Mouse (Mus musculus) frontal cortex, postnatal 25 days (tissue): ENCODE measurements at regions not wholly inside any gene's neighbourhood (a gene's known extent, or its start where the extent isn't known, plus 50 kb on each side); places are given as distances from the start of the nearest gene placed in this dataset.
A peak's percentile ranks its signal among the peaks of the same experiment; 100 is the strongest.

Experiments
- DNase-seq, 2 experiments: peaks; one replicate each; pipeline ENCODE4 v3.0.0; 2022; ENCODE audit warnings: low spot score in 2 of 2

DNA sequence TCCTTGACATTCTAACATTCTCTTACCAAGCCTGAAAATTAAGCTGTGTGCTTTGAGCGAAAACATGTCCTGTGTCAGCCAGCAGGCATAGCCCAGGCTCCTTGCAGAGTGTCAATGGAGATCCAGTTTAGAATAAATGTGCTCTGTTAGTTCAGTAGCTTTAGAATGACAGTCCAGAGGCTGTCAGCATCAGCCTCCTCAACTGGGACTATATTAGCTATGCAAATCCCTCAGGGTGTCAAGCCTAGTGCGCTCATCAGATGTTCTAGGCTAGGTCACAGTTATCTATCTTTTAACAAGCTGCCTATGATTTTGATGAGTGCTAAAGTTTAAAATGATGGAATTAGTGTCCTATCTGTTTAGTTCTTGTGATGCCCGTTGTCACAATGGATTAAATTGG is 281.7 kb upstream of the Btbd3 start:
- no peak for DNase-seq

DNA sequence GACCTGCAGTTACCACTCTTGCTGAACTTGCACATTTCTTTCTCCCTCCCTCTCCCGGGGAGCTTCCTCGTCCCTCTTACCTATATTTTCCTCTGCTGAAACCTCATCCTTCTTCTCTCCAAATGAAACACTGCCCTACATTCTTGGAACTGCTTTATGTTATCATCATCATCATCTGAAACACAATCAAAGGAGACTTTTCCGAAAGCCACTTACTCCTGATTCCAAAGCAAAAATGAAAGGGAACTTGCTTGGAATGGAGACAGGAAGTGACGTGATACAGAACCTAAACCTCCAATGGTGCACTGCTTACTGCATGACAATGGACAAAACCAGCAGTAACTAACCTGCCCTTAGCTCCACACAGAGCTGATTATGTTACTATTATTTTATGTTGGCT is 287.2 kb upstream of the Btbd3 start:
- DNase-seq, result no peak

GRCm38 (mm10) chr2:137966460-137967076 is 289.8 kb upstream of the Btbd3 start:
- DNase-seq, result no peak

- DNase-seq, result no peak
These were observed 301.5 kb upstream of the Btbd3 start for GRCm38 (mm10) chr2:137954830-137955229.

- no peak for DNase-seq
These were observed 303.2 kb upstream of the Btbd3 start for GRCm38 (mm10) chr2:137953144-137953543.

DNA sequence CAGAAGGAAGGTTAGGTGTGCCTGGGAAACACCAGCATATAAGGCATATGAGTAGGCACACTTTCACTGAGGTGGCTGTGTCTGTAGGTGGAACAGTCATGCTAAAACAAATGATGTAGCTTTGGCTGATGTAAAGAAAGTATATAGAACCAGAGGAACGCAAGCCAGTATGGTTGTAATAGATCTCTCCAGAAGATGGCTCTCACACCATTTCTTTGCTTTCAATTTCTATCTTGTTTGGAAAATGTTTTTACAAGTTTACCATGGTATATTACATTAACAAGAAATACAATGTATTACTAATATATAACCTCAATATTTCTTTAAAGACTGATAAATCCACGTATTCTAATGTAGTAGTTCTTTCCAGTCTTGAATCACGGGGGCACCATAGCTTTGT is 304.4 kb upstream of the Btbd3 start:
- no peak for DNase-seq

DNA sequence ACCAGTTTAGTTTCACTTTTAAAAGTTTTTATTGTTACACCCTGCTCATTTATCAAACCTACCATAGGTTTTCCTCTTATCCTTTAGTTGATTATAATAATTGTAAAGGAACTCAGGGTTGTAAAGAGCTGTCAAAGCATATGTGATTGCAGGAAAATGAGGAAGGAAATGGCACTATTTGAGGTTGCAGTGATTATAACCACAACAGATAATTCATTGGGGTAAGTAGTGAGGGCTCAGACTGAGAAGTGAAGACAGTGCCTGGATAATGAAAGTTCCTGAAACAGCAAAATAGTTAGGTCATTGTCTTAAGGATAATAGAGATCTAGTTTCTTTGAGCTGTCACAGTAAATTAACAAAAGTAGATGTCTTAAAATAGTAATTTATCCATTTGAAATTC is 305.4 kb upstream of the Btbd3 start:
- DNase-seq, result no peak

DNA sequence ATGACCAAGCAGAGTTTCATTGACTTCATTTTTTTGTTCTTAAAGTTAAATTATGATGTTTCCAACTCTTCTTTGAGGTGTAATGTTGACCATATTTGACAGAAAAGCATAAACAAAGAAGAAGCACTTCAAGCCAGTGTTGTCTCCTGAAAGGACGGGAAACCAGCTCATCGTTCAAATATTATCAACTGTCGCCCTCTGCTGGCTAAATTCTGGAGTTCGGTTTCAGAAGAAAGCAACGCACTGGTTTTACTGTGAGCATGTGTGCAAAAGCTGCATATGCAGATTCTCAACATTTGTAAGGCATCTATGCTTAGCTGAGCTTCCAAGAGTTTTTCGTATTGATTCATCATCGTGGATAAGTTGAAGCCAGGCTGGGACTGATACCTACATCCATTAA is 313.6 kb upstream of the Btbd3 start:
- peak; percentile 65 to 74 for DNase-seq

DNA sequence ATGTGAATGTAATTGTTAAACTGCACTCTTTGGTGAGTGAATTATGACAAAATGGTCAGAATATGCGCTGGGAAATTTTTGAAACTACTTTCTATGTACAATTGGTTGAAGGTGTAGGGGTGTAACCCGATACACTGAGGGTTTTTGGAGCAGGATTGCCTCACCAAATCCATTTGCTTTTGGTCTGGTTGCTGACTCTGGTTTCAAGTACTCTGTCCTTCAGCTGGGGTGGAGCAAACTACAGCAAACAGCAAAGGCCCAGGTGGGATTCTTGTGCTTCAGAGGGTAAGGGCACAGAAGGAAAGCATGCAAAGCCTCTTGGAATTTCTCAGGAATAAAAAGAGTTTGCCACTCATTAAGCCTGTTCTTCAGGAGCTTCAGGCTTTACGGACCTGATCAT is 316.8 kb upstream of the Btbd3 start:
- DNase-seq, result no peak

DNA sequence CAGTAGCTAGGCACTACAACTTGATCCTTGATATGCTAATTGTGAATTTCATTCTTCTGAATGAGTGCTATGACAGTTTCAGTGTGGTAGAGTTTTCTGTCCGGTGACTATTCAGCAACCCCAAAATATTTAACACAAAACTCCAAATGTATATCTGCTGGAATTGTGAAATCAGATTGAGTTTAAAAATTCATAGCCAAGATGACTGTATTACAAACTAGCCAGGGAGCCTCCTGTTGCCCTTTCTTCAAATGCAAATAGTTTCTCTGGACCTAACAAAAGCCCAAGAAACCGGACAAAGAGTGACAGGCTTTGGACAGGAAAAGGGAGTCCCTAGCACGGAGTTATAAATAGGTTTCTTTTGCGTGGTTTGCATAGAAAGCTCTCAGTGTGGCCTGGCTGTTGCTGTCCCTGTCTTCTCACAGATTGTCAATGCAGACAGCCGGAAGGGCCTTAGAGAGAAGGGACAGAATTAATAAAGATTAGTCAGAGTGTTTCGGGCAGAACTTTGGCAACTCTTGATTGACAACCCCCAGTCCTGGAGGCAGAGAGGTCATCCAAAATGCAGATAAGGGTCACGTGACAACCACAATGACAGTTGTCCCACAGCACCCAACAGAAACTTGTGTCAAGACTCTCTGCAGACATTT is 317.4 kb upstream of the Btbd3 start:
- DNase-seq, result no peak

GRCm38 (mm10) chr2:137936613-137937012 is 319.8 kb upstream of the Btbd3 start:
- DNase-seq, result no peak

- no peak for DNase-seq
These were observed 323.4 kb upstream of the Btbd3 start for GRCm38 (mm10) chr2:137932931-137933330.

- DNase-seq, result no peak
These were observed 323.9 kb upstream of the Btbd3 start for GRCm38 (mm10) chr2:137932488-137932887.

GRCm38 (mm10) chr2:137925488-137925887 is 330.9 kb upstream of the Btbd3 start:
- DNase-seq, result no peak

DNA sequence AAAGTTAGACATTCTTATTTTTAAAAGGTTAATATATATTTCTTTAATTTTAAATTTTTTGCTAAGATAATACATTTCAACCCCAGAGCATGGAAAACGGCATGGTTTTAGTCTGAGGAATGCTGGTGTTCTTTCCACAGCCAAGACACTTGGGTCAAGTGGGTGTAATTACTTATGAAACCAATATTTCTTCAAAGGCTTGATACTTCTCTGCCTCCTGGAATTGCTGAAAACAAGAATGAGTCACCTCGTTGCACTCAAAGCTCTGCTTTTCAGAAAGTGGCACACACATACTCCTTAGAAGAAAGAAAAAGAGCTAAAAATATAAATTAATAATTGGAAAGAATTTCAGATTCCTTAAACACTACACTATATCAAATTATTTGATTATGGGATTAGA is 331.8 kb upstream of the Btbd3 start:
- DNase-seq, result no peak

DNA sequence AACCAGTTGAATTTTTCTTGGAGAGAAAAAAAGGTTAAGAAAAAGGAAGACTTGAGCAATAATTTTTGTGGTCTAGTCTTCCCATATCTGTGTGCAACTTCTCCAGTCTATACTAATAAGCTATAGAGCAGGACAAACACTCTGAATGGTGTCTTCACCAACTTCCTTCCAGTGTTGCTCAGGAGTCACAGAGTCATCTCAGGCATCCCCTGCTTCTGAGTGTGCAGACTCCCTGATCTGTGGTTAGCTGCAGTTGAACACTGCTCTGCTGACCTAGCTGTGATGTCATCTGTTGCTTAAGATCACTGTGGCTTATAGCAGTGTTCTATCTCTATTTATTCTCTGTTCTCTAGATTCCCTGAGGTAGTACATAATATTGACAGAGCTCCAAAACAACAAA is 357.9 kb upstream of the Btbd3 start:
- no peak for DNase-seq

GRCm38 (mm10) chr2:137880211-137881031 is 375.9 kb upstream of the Btbd3 start:
- DNase-seq, result no peak

DNA sequence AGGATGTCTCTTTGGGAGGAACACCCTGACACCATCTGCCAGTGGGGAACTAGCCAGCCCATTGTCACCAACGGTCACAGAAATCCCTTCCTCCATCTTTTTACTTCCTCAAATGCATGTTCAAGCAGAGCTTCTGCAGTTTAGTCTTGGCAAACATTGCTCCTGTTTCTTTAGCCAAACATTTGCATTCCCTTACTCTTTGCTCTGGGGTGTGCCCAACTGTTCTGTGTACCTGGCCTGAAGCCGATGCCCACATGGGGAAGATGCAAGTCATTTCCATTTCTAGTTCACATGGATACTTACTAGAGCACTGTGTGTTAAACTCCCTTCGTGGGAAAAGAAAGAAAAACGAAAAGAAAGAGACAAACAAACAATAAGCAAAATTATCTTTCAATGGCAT is 386.7 kb upstream of the Btbd3 start:
- no peak for DNase-seq

DNA sequence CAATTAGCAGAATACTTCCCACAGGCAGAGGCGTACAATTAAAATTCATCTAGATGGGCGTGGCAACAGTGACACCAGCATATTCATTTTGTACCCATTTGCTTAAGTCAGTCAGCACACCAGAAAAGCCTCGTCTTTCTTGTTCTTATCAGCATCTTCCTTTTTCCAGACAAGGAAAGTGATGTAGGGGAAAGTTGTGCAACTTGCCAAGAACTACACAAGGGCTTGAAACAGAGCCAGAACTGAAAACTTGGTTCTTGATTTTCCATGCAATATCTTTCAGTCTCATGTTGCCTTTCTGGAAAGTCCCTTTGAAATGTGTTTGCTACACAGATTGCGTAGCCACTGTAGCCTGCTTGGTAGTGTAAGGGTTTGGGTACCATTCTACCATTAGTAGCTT is 401.9 kb upstream of the Btbd3 start:
- DNase-seq, result no peak

GRCm38 (mm10) chr2:137853399-137854259 is 402.7 kb upstream of the Btbd3 start:
- DNase-seq, result no peak

- DNase-seq, result no peak
These were observed 408.5 kb upstream of the Btbd3 start for GRCm38 (mm10) chr2:137847901-137848300.

- no peak for DNase-seq
These were observed 428.5 kb upstream of the Btbd3 start for GRCm38 (mm10) chr2:137827814-137828374.
